Mouse (Mus musculus) MEL (cell line): ENCODE results near the gene Zdhhc11. TPM values are rescaled to one million over a fixed set of nuclear protein-coding genes. Genes with fewer than 3 reads are reported as not detected.

Experiments used
- DNase-seq: peaks from one replicate; pipeline ENCODE4 v3.0.0; 2011; ENCODE audit warnings: low read depth, low spot score
- H3K27ac ChIP-seq: 2 replicates; pipeline ENCODE4 v1.5.1; 2012; ENCODE audit warnings: low read depth, mild to moderate bottlenecking, control low read depth, low read length, moderate library complexity; ENCODE audit not compliant: control insufficient read depth
- H3K27me3 ChIP-seq, 2 experiments: fragments of 150-350 bp in 1 of 2; sonication (generic) in 1 of 2; 2 replicates each; pipeline ENCODE4 v1.6.1; 2012; ENCODE audit warnings: low read length in 2 of 2, mild to moderate bottlenecking in 2 of 2, improper control_type of control experiment in 1 of 2, moderate library complexity in 1 of 2; ENCODE audit not compliant: insufficient read depth in 2 of 2, control insufficient read depth in 1 of 2
- H3K36me3 ChIP-seq, 2 experiments: 2 replicates each; pipeline ENCODE4 v1.6.1; 2012 to 2014; ENCODE audit warnings: low read length in 2 of 2, improper control_type of control experiment in 1 of 2, inconsistent platforms in 1 of 2, mild to moderate bottlenecking in 1 of 2; ENCODE audit not compliant: insufficient read depth in 2 of 2, control insufficient read depth in 1 of 2
- H3K4me1 ChIP-seq, 2 experiments: fragments of 150-350 bp in 1 of 2; sonication (generic) in 1 of 2; 2 replicates each; pipeline ENCODE4 v1.6.1; 2012; ENCODE audit warnings: low read length in 2 of 2, improper control_type of control experiment in 1 of 2, mild to moderate bottlenecking in 1 of 2; ENCODE audit not compliant: insufficient read depth in 2 of 2, control insufficient read depth in 1 of 2
- H3K4me3 ChIP-seq, 2 experiments: fragments of 150-350 bp in 1 of 2; sonication (generic) in 1 of 2; 2 replicates each; pipeline ENCODE4 v1.5.1; 2012; ENCODE audit warnings: low read depth in 2 of 2, low read length in 2 of 2, mild to moderate bottlenecking in 2 of 2, moderate library complexity in 2 of 2, control low read depth in 1 of 2, improper control_type of control experiment in 1 of 2; ENCODE audit not compliant: control insufficient read depth in 1 of 2, insufficient read depth in 1 of 2
- H3K79me2 ChIP-seq: 2 replicates; pipeline ENCODE4 v1.6.1; 2012; ENCODE audit warnings: mild to moderate bottlenecking, low read length, moderate library complexity; ENCODE audit not compliant: control insufficient read depth, poor library complexity, insufficient read depth
- H3K9ac ChIP-seq: 2 replicates; pipeline ENCODE4 v1.6.1; 2012; ENCODE audit warnings: low read depth, mild to moderate bottlenecking, control low read depth, low read length, moderate library complexity; ENCODE audit not compliant: control insufficient read depth, poor library complexity, severe bottlenecking
- H3K9me3 ChIP-seq: fragments of 150-350 bp; sonication (generic); replicated peaks from 2 replicates; pipeline ENCODE4 v1.6.1; 2012; ENCODE audit warnings: mild to moderate bottlenecking, low read length, improper control_type of control experiment, moderate library complexity; ENCODE audit not compliant: insufficient read depth
- BHLHE40 ChIP-seq: IDR thresholded peaks from 2 replicates; pipeline ENCODE4 v1.6.1; 2012; ENCODE audit warnings: low read depth, mild to moderate bottlenecking, inconsistent platforms, low read length, improper control_type of control experiment, borderline replicate concordance
- CHD1 ChIP-seq: IDR thresholded peaks from 2 replicates; pipeline ENCODE4 v1.6.1; 2012; ENCODE audit warnings: low read depth, mild to moderate bottlenecking, inconsistent platforms, low read length, improper control_type of control experiment
- CHD2 ChIP-seq: IDR thresholded peaks from 2 replicates; pipeline ENCODE4 v1.6.1; 2011; ENCODE audit warnings: low read length, improper control_type of control experiment
- CTCF ChIP-seq, 3 experiments: IDR thresholded peaks in 2 of 3; conservative IDR thresholded peaks in 1 of 3; 2 replicates each; pipeline ENCODE4 v1.5.1; 2011 to 2012; ENCODE audit warnings: low read length in 3 of 3, low read depth in 2 of 3, mild to moderate bottlenecking in 2 of 3, improper control_type of control experiment in 1 of 3, inconsistent platforms in 1 of 3, mixed read lengths in 1 of 3, moderate library complexity in 1 of 3; ENCODE audit not compliant: control insufficient read depth in 1 of 3, insufficient read depth in 1 of 3, poor library complexity in 1 of 3, severe bottlenecking in 1 of 3
- ELF1 ChIP-seq: IDR thresholded peaks from 2 replicates; pipeline ENCODE4 v1.6.1; 2014; ENCODE audit warnings: low read depth, mild to moderate bottlenecking, inconsistent platforms, low read length, improper control_type of control experiment, moderate library complexity
- EP300 ChIP-seq, 2 experiments: IDR thresholded peaks; 2 replicates each; pipeline ENCODE4 v1.6.1; 2011; ENCODE audit warnings: improper control_type of control experiment in 2 of 2, low read length in 2 of 2, low read depth in 1 of 2, mild to moderate bottlenecking in 1 of 2
- ETS1 ChIP-seq: IDR thresholded peaks from 2 replicates; pipeline ENCODE4 v1.6.1; 2012; ENCODE audit warnings: low read depth, mild to moderate bottlenecking, inconsistent platforms, low read length, improper control_type of control experiment, moderate library complexity
- GABPA ChIP-seq: IDR thresholded peaks from 2 replicates; pipeline ENCODE4 v1.6.1; 2012; ENCODE audit warnings: low read depth, mild to moderate bottlenecking, inconsistent platforms, low read length, improper control_type of control experiment, moderate library complexity
- GATA1 ChIP-seq: IDR thresholded peaks from 2 replicates; pipeline ENCODE4 v1.6.1; 2011; ENCODE audit warnings: low read depth, low read length, improper control_type of control experiment
- HCFC1 ChIP-seq: IDR thresholded peaks from 2 replicates; pipeline ENCODE4 v1.6.1; 2012; ENCODE audit warnings: low read depth, mild to moderate bottlenecking, inconsistent platforms, low read length, improper control_type of control experiment, moderate library complexity
- JUND ChIP-seq: IDR thresholded peaks from 2 replicates; pipeline ENCODE4 v1.6.1; 2011; ENCODE audit warnings: low read depth, mild to moderate bottlenecking, improper control_type of control experiment, low read length
- MAFK ChIP-seq: IDR thresholded peaks from 2 replicates; pipeline ENCODE4 v1.6.1; 2011; ENCODE audit warnings: low read depth, mild to moderate bottlenecking, low read length, improper control_type of control experiment, borderline replicate concordance
- MAX ChIP-seq: IDR thresholded peaks from 2 replicates; pipeline ENCODE4 v1.6.1; 2011; ENCODE audit warnings: low read length, improper control_type of control experiment
- MXI1 ChIP-seq: IDR thresholded peaks from 2 replicates; pipeline ENCODE4 v1.6.1; 2011; ENCODE audit warnings: mild to moderate bottlenecking, low read depth, low read length, improper control_type of control experiment
- MYB ChIP-seq: IDR thresholded peaks from 2 replicates; pipeline ENCODE4 v1.6.1; 2011; ENCODE audit warnings: mild to moderate bottlenecking, low read depth, low read length, improper control_type of control experiment
- MYC ChIP-seq: IDR thresholded peaks from 2 replicates; pipeline ENCODE4 v1.6.1; 2011; ENCODE audit warnings: low read depth, mild to moderate bottlenecking, low read length, improper control_type of control experiment, moderate library complexity
- NELFE ChIP-seq: IDR thresholded peaks from 2 replicates; pipeline ENCODE4 v1.6.1; 2011; ENCODE audit warnings: low read depth, low read length, improper control_type of control experiment
- POLR2AphosphoS2 ChIP-seq: IDR thresholded peaks from 2 replicates; pipeline ENCODE4 v1.6.1; 2011; ENCODE audit warnings: low read length, improper control_type of control experiment
- POLR2AphosphoS5 ChIP-seq: IDR thresholded peaks from 2 replicates; pipeline ENCODE4 v1.6.1; 2012; ENCODE audit warnings: low read depth, borderline replicate concordance, mild to moderate bottlenecking, inconsistent platforms, low read length, moderate library complexity, mixed read lengths
- RCOR1 ChIP-seq: IDR thresholded peaks from 2 replicates; pipeline ENCODE4 v1.6.1; 2012; ENCODE audit warnings: low read depth, mild to moderate bottlenecking, inconsistent platforms, low read length, improper control_type of control experiment
- SIN3A ChIP-seq: IDR thresholded peaks from 2 replicates; pipeline ENCODE4 v1.6.1; 2012; ENCODE audit warnings: low read length, improper control_type of control experiment, inconsistent platforms
- SMC3 ChIP-seq: IDR thresholded peaks from 2 replicates; pipeline ENCODE4 v1.6.1; 2011; ENCODE audit warnings: low read depth, low read length, improper control_type of control experiment
- TAL1 ChIP-seq: IDR thresholded peaks from 2 replicates; pipeline ENCODE4 v1.6.1; 2012; ENCODE audit warnings: mild to moderate bottlenecking, inconsistent platforms, low read length, moderate library complexity, mixed read lengths
- TCF12 ChIP-seq: IDR thresholded peaks from 2 replicates; pipeline ENCODE4 v1.6.1; 2014; ENCODE audit warnings: low read depth, mild to moderate bottlenecking, inconsistent platforms, low read length, improper control_type of control experiment, moderate library complexity
- USF1 ChIP-seq: IDR thresholded peaks from 2 replicates; pipeline ENCODE4 v1.6.1; 2014; ENCODE audit warnings: low read depth, mild to moderate bottlenecking, inconsistent platforms, low read length, improper control_type of control experiment, moderate library complexity
- ZC3H11A ChIP-seq: IDR thresholded peaks from 2 replicates; pipeline ENCODE4 v1.6.1; 2012; ENCODE audit warnings: low read depth, mild to moderate bottlenecking, inconsistent platforms, low read length, improper control_type of control experiment
- polyA plus RNA-seq, 2 experiments: library from polyadenylated mRNA; stranded (reverse) in 1 of 2; unstranded in 1 of 2; fragments of >175 nt in 1 of 2; fragments of >200 nt in 1 of 2; gene quantifications; 2 replicates each; pipeline versions ENCODE4 v1.2.1 to v1.2.4; 2012; ENCODE audit warnings: low replicate concordance in 2 of 2, low read depth in 1 of 2; ENCODE audit not compliant: insufficient read length in 2 of 2, insufficient read depth in 1 of 2, missing spikeins in 1 of 2
- total RNA-seq: library from RNA; depleted of rRNA; stranded (reverse); fragments of 300-350 nt; gene quantifications from 2 replicates; pipeline ENCODE4 v1.2.3, GENCODE M21; 2012

The Zdhhc11 gene
- total and polyA plus RNA-seq, 3 experiments, result not detected

GRCm38 (mm10) chr13:73990761-73991160 is 27.1 kb downstream of the Zdhhc11 start:
- TF ChIP-seq SIN3A, result peak; percentile 88
- TF ChIP-seq MXI1, result no peak
- no peak for TF ChIP-seq BHLHE40
- no peak for TF ChIP-seq ZC3H11A
- no peak for TF ChIP-seq SMC3
- no peak for TF ChIP-seq HCFC1
- TF ChIP-seq MAX, result no peak
- no peak for TF ChIP-seq POLR2AphosphoS5
- TF ChIP-seq EP300 (IDR thresholded peaks at IDR 0.05; ENCODE audit: low read depth in 1 of 2, low read length in 2 of 2), result peak; percentile 88 to 92
- TF ChIP-seq GATA1, result peak; percentile 94
- no peak for TF ChIP-seq POLR2AphosphoS2
- no peak for TF ChIP-seq MYB
- TF ChIP-seq CHD1, result no peak
- no peak for TF ChIP-seq GABPA
- no peak for TF ChIP-seq JUND
- peak; percentile 90 for TF ChIP-seq TCF12
- peak; percentile 75 for TF ChIP-seq TAL1
- peak; percentile 50; the same call in 1 of the 2 replicates for TF ChIP-seq ETS1
- TF ChIP-seq USF1, result no peak
- no peak for TF ChIP-seq ELF1
- 0 out of 2 replicates have a peak, but pooled peaks have one; percentile 33 for TF ChIP-seq MYC
- no peak for TF ChIP-seq CTCF (IDR thresholded peaks at IDR 0.05 in 2 of 3, conservative IDR thresholded peaks at IDR 0.05 in 1 of 3; ENCODE audit: control insufficient read depth in 1 of 3, insufficient read depth in 1 of 3, low read depth in 2 of 3, low read length in 3 of 3, poor library complexity in 1 of 3, severe bottlenecking in 1 of 3)
- no peak for TF ChIP-seq CHD2
- no peak for TF ChIP-seq MAFK
- TF ChIP-seq NELFE, result no peak
- TF ChIP-seq RCOR1, result peak; percentile 77; the same call in 1 of the 2 replicates
- Histone ChIP-seq H3K4me3 (no peak overlapping the region), H3K79me2 (no peaks in the 10 kb centered on the region), H3K27ac (peak overlapping the region; percentile 41; the same call in 1 of the 2 replicates), H3K9ac (no peak overlapping the region), H3K36me3 (peaks cover 0 to 17% of the 10 kb centered on the region in 2 experiments; a peak in 2 of 4 replicates), H3K9me3 (no peaks in the 10 kb centered on the region), H3K4me1 (peaks cover 2 to 14% of the 10 kb centered on the region in 2 experiments; a peak in 2 of 4 replicates), H3K27me3 (no peaks in the 10 kb centered on the region)
- peak; percentile 88 for DNase-seq
